Mouse (Mus musculus) embryo, embryonic 11 days (tissue): ENCODE data around the gene Vmn1r163.
"Not testable (repeated sequence)": the region's sequence is repeated elsewhere in the genome, so short reads cannot be mapped to it uniquely, and the experiment has no call there.

ENCODE experiments used
- DNase-seq: peaks from one replicate; pipeline ENCODE4 v3.0.0-alpha.2; 2015

Vmn1r163 gene

GRCm38 (mm10) chr7:23055240-23055639 lies at the start of gene Vmn1r163:
Gene Vmn1r163, plus strand, starts transcription at chr7:23055540.
- not testable (repeated sequence) for DNase-seq

GRCm38 (mm10) chr7:23019823-23020222 lies 35.5 kb upstream of the Vmn1r163 start, which contains the start of gene Gm4216:
Gene Gm4216, minus strand, starts transcription at chr7:23019923.
- not testable (repeated sequence) for DNase-seq

GRCm38 (mm10) chr7:23067356-23067755 lies 12.0 kb downstream of the Vmn1r163 start, which contains the start of gene Gm8720:
Gene Gm8720, minus strand, starts transcription at chr7:23067456.
- DNase-seq: not testable (repeated sequence)
